Mouse (Mus musculus): Measurements from ENCODE around the gene C1qtnf1.

The C1qtnf1 gene

GRCm38 (mm10) chr11:118410479-118410878 is 17.5 kb upstream of the C1qtnf1 start:
- no peak for ATAC-seq (ENCODE audit: low TSS enrichment)

- no peak for ATAC-seq (ENCODE audit: low TSS enrichment)
These were observed 16.7 kb upstream of the C1qtnf1 start for GRCm38 (mm10) chr11:118411271-118411670.

GRCm38 (mm10) chr11:118412601-118413000 is 15.4 kb upstream of the C1qtnf1 start:
- no peak for ATAC-seq (ENCODE audit: low TSS enrichment)

GRCm38 (mm10) chr11:118413055-118413454 is 14.9 kb upstream of the C1qtnf1 start:
- peak; percentile 54 for ATAC-seq (ENCODE audit: low TSS enrichment)

GRCm38 (mm10) chr11:118414270-118414669 is 13.7 kb upstream of the C1qtnf1 start:
- ATAC-seq (ENCODE audit: low TSS enrichment), result no peak

GRCm38 (mm10) chr11:118415630-118416029 is 12.4 kb upstream of the C1qtnf1 start:
- no peak for ATAC-seq (ENCODE audit: low TSS enrichment)

GRCm38 (mm10) chr11:118416046-118416445 is 12.0 kb upstream of the C1qtnf1 start:
- ATAC-seq (ENCODE audit: low TSS enrichment), result no peak

GRCm38 (mm10) chr11:118417496-118417895 is 10.5 kb upstream of the C1qtnf1 start:
- no peak for ATAC-seq (ENCODE audit: low TSS enrichment)

- no peak for ATAC-seq (ENCODE audit: low TSS enrichment)
These were observed 9.6 kb upstream of the C1qtnf1 start for GRCm38 (mm10) chr11:118418442-118418833.

- ATAC-seq (ENCODE audit: low TSS enrichment), result peak; percentile 94
These were observed 9.0 kb upstream of the C1qtnf1 start, which contains the start of gene Cant1 for GRCm38 (mm10) chr11:118418834-118419504. Cant1 (minus strand) TSS chr11:118419086.

GRCm38 (mm10) chr11:118420261-118420660 is 7.7 kb upstream of the C1qtnf1 start:
- no peak for ATAC-seq (ENCODE audit: low TSS enrichment)

GRCm38 (mm10) chr11:118423266-118423971 is 4.6 kb upstream of the C1qtnf1 start:
- peak; percentile 48 for ATAC-seq (ENCODE audit: low TSS enrichment)

GRCm38 (mm10) chr11:118424621-118425335 is 3.2 kb upstream of the C1qtnf1 start:
- ATAC-seq (ENCODE audit: low TSS enrichment), result no peak

- ATAC-seq (ENCODE audit: low TSS enrichment), result no peak
These were observed 1.2 kb upstream of the C1qtnf1 start for GRCm38 (mm10) chr11:118426765-118427164.

GRCm38 (mm10) chr11:118427266-118427779 is 680 bp upstream of the C1qtnf1 start:
- ATAC-seq (ENCODE audit: low TSS enrichment), result no peak

GRCm38 (mm10) chr11:118428460-118428868 is 461 bp downstream of the C1qtnf1 start:
- peak; percentile 58; the same call in 1 of the 2 replicates for ATAC-seq (ENCODE audit: low TSS enrichment)

- ATAC-seq (ENCODE audit: low TSS enrichment), result no peak
These were observed 1.1 kb downstream of the C1qtnf1 start for GRCm38 (mm10) chr11:118428944-118429709.

GRCm38 (mm10) chr11:118430291-118430885 is 2.4 kb downstream of the C1qtnf1 start:
- ATAC-seq (ENCODE audit: low TSS enrichment), result no peak

- ATAC-seq (ENCODE audit: low TSS enrichment), result no peak
These were observed 3.3 kb downstream of the C1qtnf1 start for GRCm38 (mm10) chr11:118431100-118431948.

GRCm38 (mm10) chr11:118433398-118433868 is 5.4 kb downstream of the C1qtnf1 start:
- ATAC-seq (ENCODE audit: low TSS enrichment), result no peak
